Comparison of ENCODE assay signal across 35 mouse cellular contexts in the genomic region with DNA sequence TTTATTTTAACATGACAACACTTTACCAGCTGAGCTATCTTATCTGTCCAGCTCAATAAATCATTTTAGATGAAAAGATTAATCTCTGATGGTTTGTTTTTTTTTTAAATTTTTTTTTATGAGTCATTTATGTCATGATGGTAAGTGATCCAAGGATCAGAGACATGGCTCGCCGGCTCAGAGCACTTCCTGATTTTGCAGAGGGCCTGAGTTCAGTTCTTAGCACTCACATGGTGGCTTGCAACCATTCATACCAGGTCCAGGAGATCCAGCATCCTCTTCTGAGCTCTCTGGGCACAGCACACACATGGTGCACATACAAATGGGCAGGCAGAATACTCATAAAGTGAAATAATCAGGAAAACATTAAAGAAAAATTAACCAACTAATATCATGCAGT. TPM values are rescaled to one million over a fixed set of nuclear protein-coding genes. Genes with fewer than 3 reads are reported as not detected.
"Had no signal": no experiment of that assay in that cellular context is flagged by ENCODE, and none has a peak within 500 bp of the region (broad histone marks: within the 10 kb centered on the region; RNA-seq: fewer than 3 reads in every experiment).

No protein-coding gene starts in this region.

- H3K4me1 ChIP-seq: embryonic facial prominence, embryonic 10.5 days; embryonic facial prominence, embryonic 12.5 days; embryonic facial prominence, embryonic 13.5 days; embryonic facial prominence, embryonic 15.5 days; forebrain, embryonic 13.5 days had no signal

- DNase-seq: cerebellum, adult 9-10 months; cerebellum, adult 9-11 months; cerebellum, postnatal 10 days; cerebellum, postnatal 14 days; cerebellum, postnatal 25 days; cerebellum, postnatal 36 days; embryo, embryonic 11 days; forebrain, postnatal 0 days; gastrocnemius, adult 2 months; gastrocnemius, postnatal 10 days; gastrocnemius, postnatal 14 days; gastrocnemius, postnatal 25 days; gastrocnemius, postnatal 36 days; heart, adult 18-20 months; heart, adult 2 months had no signal

- H3K36me3 ChIP-seq: embryonic facial prominence, embryonic 10.5 days; embryonic facial prominence, embryonic 12.5 days; embryonic facial prominence, embryonic 13.5 days; embryonic facial prominence, embryonic 15.5 days; forebrain, embryonic 10.5 days; forebrain, embryonic 12.5 days; forebrain, embryonic 15.5 days had no signal

- H3K9me3 ChIP-seq: embryonic facial prominence, embryonic 10.5 days; embryonic facial prominence, embryonic 12.5 days; embryonic facial prominence, embryonic 13.5 days; embryonic facial prominence, embryonic 15.5 days; forebrain, embryonic 10.5 days; forebrain, embryonic 12.5 days; forebrain, embryonic 13.5 days; forebrain, embryonic 15.5 days had no signal

- H3K4me3 ChIP-seq: embryonic facial prominence, embryonic 10.5 days; embryonic facial prominence, embryonic 12.5 days; embryonic facial prominence, embryonic 13.5 days; embryonic facial prominence, embryonic 15.5 days; erythroblast, embryonic 14.5 days; forebrain, embryonic 10.5 days; forebrain, embryonic 12.5 days; forebrain, embryonic 13.5 days; forebrain, embryonic 15.5 days; gastrocnemius, adult 2 months; heart, adult 2 months had no signal

- H3K9ac ChIP-seq: embryonic facial prominence, embryonic 12.5 days; embryonic facial prominence, embryonic 13.5 days; embryonic facial prominence, embryonic 15.5 days; forebrain, embryonic 12.5 days; forebrain, embryonic 13.5 days; forebrain, embryonic 15.5 days; forebrain, postnatal 0 days had no signal

- H3K27ac ChIP-seq: embryonic facial prominence, embryonic 10.5 days; embryonic facial prominence, embryonic 12.5 days; embryonic facial prominence, embryonic 13.5 days; embryonic facial prominence, embryonic 15.5 days; forebrain, embryonic 10.5 days; forebrain, embryonic 12.5 days; forebrain, embryonic 13.5 days; forebrain, embryonic 15.5 days; gastrocnemius, adult 2 months; heart, adult 2 months had no signal

RNA-seq across cellular contexts. Expression of gene Mpzl3, which starts 4.7 kb away (rescaled TPM):
- polyA plus RNA-seq: erythroblast, embryonic 14.5 days had no signal

RNA-seq across cellular contexts. Expression of gene Mpzl2, which starts 10.7 kb away (rescaled TPM):
- total RNA-seq: common myeloid progenitor, adult 5-6 weeks; granulocyte monocyte progenitor cell, adult 5-6 weeks had no signal
- polyA plus RNA-seq: erythroblast, embryonic 14.5 days; forebrain, embryonic 13.5 days had no signal

RNA-seq across cellular contexts. Expression of gene Jaml, which starts 28.7 kb away (rescaled TPM):
- total RNA-seq: forebrain, postnatal 0 days; heart, adult 8-10 months had no signal
- polyA plus RNA-seq: embryonic facial prominence, embryonic 13.5 days; erythroblast, embryonic 14.5 days; forebrain, embryonic 11.5 days; forebrain, embryonic 13.5 days had no signal

RNA-seq across cellular contexts. Expression of gene Cd3e, which starts 40.9 kb away (rescaled TPM):
- total RNA-seq: common myeloid progenitor, adult 5-6 weeks; forebrain, postnatal 0 days; gastrocnemius, adult 18-20 months; gastrocnemius, adult 2 months; gastrocnemius, adult 8-10 months; gastrocnemius, postnatal 10 days; gastrocnemius, postnatal 14 days; granulocyte monocyte progenitor cell, adult 5-6 weeks had no signal
- polyA plus RNA-seq: cortical plate, adult 2 months; embryonic facial prominence, embryonic 10.5 days; embryonic facial prominence, embryonic 11.5 days; embryonic facial prominence, embryonic 12.5 days; embryonic facial prominence, embryonic 13.5 days; forebrain, embryonic 10.5 days; forebrain, embryonic 11.5 days; forebrain, embryonic 12.5 days; forebrain, embryonic 13.5 days; forebrain, embryonic 14.5 days; forebrain, embryonic 15.5 days; forebrain, embryonic 16.5 days; forebrain, postnatal 0 days; heart, embryonic 11.5 days had no signal
